In the genomic region with DNA sequence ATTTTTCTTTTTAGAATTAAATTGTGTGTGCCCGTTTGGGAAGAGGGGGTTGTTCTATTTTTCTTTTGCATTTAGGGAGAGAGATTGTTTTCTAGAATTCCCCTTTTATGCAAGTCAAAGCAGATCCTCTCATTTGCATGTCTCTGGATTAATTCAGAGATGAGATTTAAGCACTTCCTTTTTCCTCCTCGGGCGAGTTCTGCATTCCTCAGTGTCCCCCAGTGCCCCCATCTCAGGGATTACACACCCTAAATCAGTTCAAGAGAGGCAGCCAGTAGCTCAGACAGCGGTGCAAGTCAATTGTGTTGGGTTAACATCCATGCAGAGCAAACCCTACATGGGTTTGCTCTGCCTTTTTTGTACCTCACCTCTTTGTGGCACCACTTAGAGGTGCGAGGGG, we compare ENCODE assay signal across 25 mouse cellular contexts. TPM values are rescaled to one million over a fixed set of nuclear protein-coding genes. Genes with fewer than 3 reads are reported as not detected.
DNase-seq lines count a peak whose midpoint lies in the region; ATAC-seq and TF ChIP-seq lines count a peak whose summit lies in the region.
"Had no signal": no experiment of that assay in that cellular context is flagged by ENCODE, and none has a peak within 500 bp of the region (broad histone marks: within the 10 kb centered on the region; RNA-seq: fewer than 3 reads in every experiment).

No protein-coding gene starts in this region.

- no peak for DNase-seq in testis, postnatal 10 days (ENCODE audit: low spot score)
- peak; percentile 35 for DNase-seq in A20 (ENCODE audit: low read depth, low spot score)
- DNase-seq in CH12.LX (ENCODE audit: extremely low read depth): peak; percentile 57
- peak; percentile 16 for DNase-seq in splenic B cell, adult 2 months (ENCODE audit: low read depth, low spot score)
- DNase-seq in layer of hippocampus, adult 18-20 months (ENCODE audit: low spot score in 2 of 2): no peak
- DNase-seq in natural killer cell, adult 2 months (ENCODE audit: low spot score in 2 of 2): no peak
- DNase-seq: adrenal gland, adult 2 months; adrenal gland, adult 8-10 months; adrenal gland, postnatal 10 days; adrenal gland, postnatal 14 days; adrenal gland, postnatal 25 days; adrenal gland, postnatal 36 days; B cell, adult 2 months; cerebellum, adult 11 months; cerebellum, adult 11-12 months; cerebellum, adult 18-20 months; cerebellum, adult 2 months had no signal

- TF ChIP-seq EP300 in CH12.LX (IDR thresholded peaks at IDR 0.05; ENCODE audit: low read length): peak; percentile 52

- H3K9ac ChIP-seq in CH12.LX (ENCODE audit: insufficient read depth, low read depth): no peak overlapping the region; the same call in 1 of the 2 replicates

- H3K4me2 ChIP-seq in CH12.LX (ENCODE audit: insufficient read depth, low read depth, poor library complexity, severe bottlenecking): 0 out of 2 replicates have a peak overlapping the region, but pooled peaks have one; percentile 16

- no peak for ATAC-seq in granulocyte monocyte progenitor cell, adult 5-6 weeks (replicated peaks; ENCODE audit: poor library complexity, severe bottlenecking)
- ATAC-seq: activated CD4-positive, CD25-positive, alpha-beta regulatory T cell, adult 4 months; CD4-positive, CD25-positive, alpha-beta regulatory T cell, adult 4 months; Patski had no signal

- no peaks in the 10 kb centered on the region for H3K27me3 ChIP-seq in testis, adult 2 months (ENCODE audit: control insufficient read depth, insufficient read depth, low read length)
- H3K27me3 ChIP-seq in CH12.LX (replicated peaks): no peaks in the 10 kb centered on the region
- H3K27me3 ChIP-seq in splenic B cell, adult 2 months (ENCODE audit: control insufficient read depth, insufficient read depth, low read length, poor library complexity, severe bottlenecking): no peaks in the 10 kb centered on the region
- H3K27me3 ChIP-seq: Patski had no signal

- H3K9me3 ChIP-seq in CH12.LX (replicated peaks; ENCODE audit: low read length): no peaks in the 10 kb centered on the region

- no peak for TF ChIP-seq RAD21 in CH12.LX (IDR thresholded peaks at IDR 0.05; ENCODE audit: low read depth, low read length)

- in situ Hi-C loops in CH12.LX (cut with MboI; ENCODE audit: low pct_ligation_motif_present, low pct_unique_long_range_greater_than_20kb, low sequenced_read_pairs): no loop called here

- dilution Hi-C loops in CH12.LX (cut with MboI; ENCODE audit: extremely low pct_ligation_motif_present, extremely low pct_unique_long_range_greater_than_20kb, low sequenced_read_pairs): no loop called here

- H3K4me1 ChIP-seq in testis, adult 2 months (ENCODE audit: control insufficient read depth, insufficient read depth, low read length): no peaks in the 10 kb centered on the region
- H3K4me1 ChIP-seq in CH12.LX (ENCODE audit: control insufficient read depth in 1 of 2, insufficient read depth in 2 of 2): peaks cover 41 to 82% of the 10 kb centered on the region in 2 experiments

- no peaks in the 10 kb centered on the region for H3K79me2 ChIP-seq in CH12.LX (replicated peaks; ENCODE audit: control insufficient read depth, extremely low read depth, insufficient read depth, poor library complexity, severe bottlenecking)

- H3K27ac ChIP-seq in testis, adult 2 months (ENCODE audit: control insufficient read depth, insufficient read depth, low read depth, low read length): no peak overlapping the region
- H3K27ac ChIP-seq in CH12.LX (ENCODE audit: insufficient read depth, low read depth): no peak overlapping the region

- TF ChIP-seq POLR2A in testis, adult 2 months (IDR thresholded peaks at IDR 0.05; ENCODE audit: control insufficient read depth, low read depth, low read length): no peak
- no peak for TF ChIP-seq POLR2A in CH12.LX (IDR thresholded peaks at IDR 0.05; ENCODE audit: low read depth, low read length)

- no peaks in the 10 kb centered on the region for H3K36me3 ChIP-seq in testis, adult 2 months (ENCODE audit: control insufficient read depth, insufficient read depth, low read length)
- no peaks in the 10 kb centered on the region for H3K36me3 ChIP-seq in CH12.LX (replicated peaks in 1 of 2; ENCODE audit: control insufficient read depth in 1 of 2, insufficient read depth in 1 of 2, low read length in 1 of 2)
- no peaks in the 10 kb centered on the region for H3K36me3 ChIP-seq in splenic B cell, adult 2 months (ENCODE audit: control insufficient read depth, insufficient read depth, low read length, poor library complexity, severe bottlenecking)

- peak overlapping the region; percentile 52 for H3K4me3 ChIP-seq in testis, adult 2 months (ENCODE audit: control insufficient read depth, low read depth, low read length)
- no peak overlapping the region for H3K4me3 ChIP-seq in CH12.LX (replicated peaks in 1 of 3; ENCODE audit: low read depth in 2 of 3, low read length in 2 of 3, poor library complexity in 1 of 3)

- TF ChIP-seq CTCF in testis, adult 2 months (IDR thresholded peaks at IDR 0.05; ENCODE audit: control insufficient read depth, insufficient read depth, insufficient replicate concordance, low read depth, low read length): no peak
- no peak for TF ChIP-seq CTCF in CH12.LX (conservative IDR thresholded peaks at IDR 0.05 in 1 of 2, IDR thresholded peaks at IDR 0.05 in 1 of 2; ENCODE audit: low read depth in 2 of 2, low read length in 2 of 2)

TF ChIP-seq in CH12.LX, 34 proteins besides CTCF, POLR2A, EP300 and RAD21:
- TF ChIP-seq SMC3 (IDR thresholded peaks at IDR 0.05; ENCODE audit: low read depth, low read length) (no peak), MEF2A (IDR thresholded peaks at IDR 0.05; ENCODE audit: borderline replicate concordance, low read depth, low read length) (0 out of 2 replicates have a peak, but pooled peaks have one; percentile 39), POLR2AphosphoS2 (IDR thresholded peaks at IDR 0.05; ENCODE audit: low read depth, low read length) (no peak), NRF1 (IDR thresholded peaks at IDR 0.05; ENCODE audit: low read depth, low read length) (no peak), PAX5 (IDR thresholded peaks at IDR 0.05; ENCODE audit: low read length) (no peak), CHD2 (IDR thresholded peaks at IDR 0.05; ENCODE audit: low read length) (no peak), MYC (IDR thresholded peaks at IDR 0.05; ENCODE audit: low read depth, low read length) (no peak), UBTF (IDR thresholded peaks at IDR 0.05; ENCODE audit: low read depth, low read length) (no peak), ZKSCAN1 (IDR thresholded peaks at IDR 0.05; ENCODE audit: borderline replicate concordance, low read depth, low read length) (no peak), USF2 (conservative IDR thresholded peaks at IDR 0.05; ENCODE audit: low read depth, low read length) (no peak), IRF4 (IDR thresholded peaks at IDR 0.05; ENCODE audit: low read depth, low read length) (peak; percentile 31; the same call in 1 of the 2 replicates), USF1 (IDR thresholded peaks at IDR 0.05; ENCODE audit: low read depth, low read length) (no peak), GABPA (IDR thresholded peaks at IDR 0.05; ENCODE audit: insufficient replicate concordance, low read depth, low read length) (no peak), CHD1 (IDR thresholded peaks at IDR 0.05; ENCODE audit: low read depth, low read length) (0 out of 2 replicates have a peak, but pooled peaks have one; percentile 50), MAX (IDR thresholded peaks at IDR 0.05; ENCODE audit: low read length) (no peak), NELFE (IDR thresholded peaks at IDR 0.05; ENCODE audit: low read depth, low read length) (no peak), HCFC1 (IDR thresholded peaks at IDR 0.05; ENCODE audit: low read depth, low read length) (0 out of 2 replicates have a peak, but pooled peaks have one; percentile 20), RCOR1 (conservative IDR thresholded peaks at IDR 0.05; ENCODE audit: low read depth, low read length) (0 out of 2 replicates have a peak, but pooled peaks have one; percentile 20), ELF1 (IDR thresholded peaks at IDR 0.05; ENCODE audit: low read depth, low read length) (peak; percentile 64), MXI1 (IDR thresholded peaks at IDR 0.05; ENCODE audit: low read depth, low read length) (no peak), MAFK (IDR thresholded peaks at IDR 0.05; ENCODE audit: insufficient replicate concordance, low read length) (no peak), MAZ (IDR thresholded peaks at IDR 0.05; ENCODE audit: low read depth, low read length) (peak; percentile 51; the same call in 1 of the 2 replicates), KAT2A (IDR thresholded peaks at IDR 0.05; ENCODE audit: insufficient replicate concordance, low read length) (no peak), JUND (conservative IDR thresholded peaks at IDR 0.05; ENCODE audit: low read depth, low read length) (no peak), TCF12 (IDR thresholded peaks at IDR 0.05; ENCODE audit: low read depth, low read length) (0 out of 2 replicates have a peak, but pooled peaks have one; percentile 42), BHLHE40 (IDR thresholded peaks at IDR 0.05; ENCODE audit: low read depth, low read length) (0 out of 2 replicates have a peak, but pooled peaks have one; percentile 11)
TF ChIP-seq in CH12.LX: peak in this region for 9.

RNA-seq across cellular contexts. Expression of a gene that starts 50.2 kb away (rescaled TPM):
- polyA plus RNA-seq in testis, adult 2 months (2012; rRNA removed): 0.11 and 0.51 TPM in 2 replicates
- total RNA-seq in CH12.LX (2012; rRNA removed) (not detected in 2 replicates), CH12.LX (2014; rRNA removed) (not detected in 2 replicates)
- polyA plus RNA-seq in CH12.LX (2012; ENCODE audit: insufficient read length, low read depth): not detected in 2 replicates
- 1 to 10 TPM; 3.3 to 4.2 TPM for total RNA-seq in layer of hippocampus, adult 18-20 months (2021)
- not detected in 2 replicates for total RNA-seq in granulocyte monocyte progenitor cell, adult 5-6 weeks (2014; fragmentation: Nextera tagmentation)
- not detected in 2 replicates for total RNA-seq in granulocyte monocyte progenitor cell, adult 5-6 weeks (2017)
- total RNA-seq: adrenal gland, adult 2 months; adrenal gland, postnatal 14 days; adrenal gland, postnatal 25 days; adrenal gland, postnatal 36 days; G1E; MEL had no signal
- polyA plus RNA-seq: adrenal gland, adult 2 months; C2C12; Patski had no signal

RNA-seq across cellular contexts. Expression of a gene that starts 59.8 kb away (rescaled TPM):
- polyA plus RNA-seq in testis, adult 2 months (2012; rRNA removed): 0.63 and 0.78 TPM in 2 replicates
- total RNA-seq in CH12.LX (2012; rRNA removed): 13.6 and 17.0 TPM in 2 replicates
- total RNA-seq in CH12.LX (2014; rRNA removed): 15.2 and 15.9 TPM in 2 replicates
- 16.2 and 17.3 TPM in 2 replicates for polyA plus RNA-seq in CH12.LX (2012; ENCODE audit: insufficient read length, low read depth)
- under 1 TPM; 0.41 to 0.47 TPM for total RNA-seq in layer of hippocampus, adult 18-20 months (2021)
- 0.30 TPM in 1 of 2 replicates, not detected in the other for total RNA-seq in granulocyte monocyte progenitor cell, adult 5-6 weeks (2014; fragmentation: Nextera tagmentation)
- 0.13 and 0.41 TPM in 2 replicates for total RNA-seq in granulocyte monocyte progenitor cell, adult 5-6 weeks (2017)
- total RNA-seq: adrenal gland, adult 2 months; adrenal gland, postnatal 25 days; MEL had no signal
- polyA plus RNA-seq: G1E had no signal

Comparison
In these comparisons a context has a peak if more than half of its experiments do, and no peak if none do; other contexts are left out.
1. DNase-seq: peak in A20 (single experiment), CH12.LX (single experiment) and splenic B cell, adult 2 months (single experiment); none in testis, postnatal 10 days (single experiment), layer of hippocampus, adult 18-20 months (0 of 2) and natural killer cell, adult 2 months (0 of 2).
2. RNA of a gene that starts 50.2 kb away (total RNA-seq): 3.3 to 4.2 TPM in layer of hippocampus, adult 18-20 months; not detected in CH12.LX and not detected in granulocyte monocyte progenitor cell, adult 5-6 weeks; every median in the first group is over 4 times any median in the second.
3. RNA of a gene that starts 59.8 kb away (total RNA-seq): 13.6 to 17.0 TPM in CH12.LX; 0.41 to 0.47 TPM in layer of hippocampus, adult 18-20 months and 0.13 to 0.41 TPM in granulocyte monocyte progenitor cell, adult 5-6 weeks; every median in the first group is over 4 times any median in the second.